In the genomic region with DNA sequence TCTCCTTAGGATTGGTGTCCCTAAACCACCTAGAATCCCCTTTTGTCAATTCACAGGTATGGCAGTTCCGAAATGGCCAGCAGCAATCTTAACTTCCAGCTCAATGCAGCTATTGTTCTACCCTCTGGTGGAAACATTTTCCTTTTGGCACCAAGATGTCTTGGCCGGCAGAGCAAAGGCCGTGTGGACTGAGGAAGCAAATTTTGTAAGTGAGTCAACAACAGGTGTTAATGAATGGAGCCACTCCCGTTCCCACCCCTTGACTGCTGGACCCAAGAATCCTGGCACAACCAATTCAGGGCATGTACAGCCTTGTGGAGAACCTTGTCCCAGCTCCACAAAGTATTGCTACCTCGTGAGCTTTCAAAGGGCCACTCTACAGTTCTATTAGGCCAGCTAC, we compare ENCODE assay signal across 27 mouse cellular contexts.
DNase-seq lines count a peak whose midpoint lies in the region; ATAC-seq and TF ChIP-seq lines count a peak whose summit lies in the region.
"Had no signal": no experiment of that assay in that cellular context is flagged by ENCODE, and none has a peak within 500 bp of the region (broad histone marks: within the 10 kb centered on the region; RNA-seq: fewer than 3 reads in every experiment).

No protein-coding gene starts in this region.

- TF ChIP-seq POLR2A in small intestine, adult 2 months (IDR thresholded peaks at IDR 0.05; ENCODE audit: low read depth, low read length): no peak

- TF ChIP-seq CTCF in intestine, postnatal 0 days (IDR thresholded peaks at IDR 0.05; ENCODE audit: low read depth): no peak
- no peak for TF ChIP-seq CTCF in small intestine, adult 2 months (IDR thresholded peaks at IDR 0.05; ENCODE audit: extremely low read depth, insufficient read length, insufficient replicate concordance, low read depth, low read length)
- TF ChIP-seq CTCF in hindbrain, postnatal 0 days (IDR thresholded peaks at IDR 0.05; ENCODE audit: low read depth): no peak

- H3K4me1 ChIP-seq in intestine, postnatal 0 days (replicated peaks; ENCODE audit: control insufficient read depth, insufficient read depth, low read length): no peaks in the 10 kb centered on the region
- peaks cover 21% of the 10 kb centered on the region; the same call in 1 of the 2 replicates for H3K4me1 ChIP-seq in small intestine, adult 2 months (ENCODE audit: control insufficient read depth, insufficient read depth, insufficient read length, low read length)
- no peaks in the 10 kb centered on the region for H3K4me1 ChIP-seq in hindbrain, postnatal 0 days (ENCODE audit: insufficient read depth, low read length)
- H3K4me1 ChIP-seq: embryonic facial prominence, embryonic 13.5 days; heart, embryonic 10.5 days; heart, embryonic 15.5 days; hindbrain, embryonic 12.5 days; liver, embryonic 12.5 days; megakaryocyte, embryonic 14.5 days; midbrain, embryonic 12.5 days had no signal

- no peak overlapping the region for H3K27ac ChIP-seq in intestine, postnatal 0 days (ENCODE audit: low read depth, low read length)
- H3K27ac ChIP-seq in small intestine, adult 2 months (ENCODE audit: insufficient read depth, low read depth, low read length): peak overlapping the region; percentile 77
- no peak overlapping the region for H3K27ac ChIP-seq in hindbrain, postnatal 0 days
- H3K27ac ChIP-seq: embryonic facial prominence, embryonic 13.5 days; heart, embryonic 10.5 days; heart, embryonic 15.5 days; hindbrain, embryonic 12.5 days; liver, embryonic 12.5 days; midbrain, embryonic 12.5 days had no signal

- no peaks in the 10 kb centered on the region for H3K27me3 ChIP-seq in intestine, postnatal 0 days (replicated peaks; ENCODE audit: control insufficient read depth, insufficient read depth, low read length)
- H3K27me3 ChIP-seq in small intestine, adult 2 months (ENCODE audit: control insufficient read depth, insufficient read depth, low read length): no peaks in the 10 kb centered on the region
- H3K27me3 ChIP-seq in hindbrain, postnatal 0 days (ENCODE audit: insufficient read depth, low read length): no peaks in the 10 kb centered on the region
- H3K27me3 ChIP-seq: CH12.LX; embryonic facial prominence, embryonic 13.5 days; heart, embryonic 15.5 days; hindbrain, embryonic 12.5 days; liver, embryonic 12.5 days; megakaryocyte, embryonic 14.5 days; midbrain, embryonic 12.5 days had no signal

- ATAC-seq in intestine, postnatal 0 days: peak; percentile 83
- ATAC-seq in hindbrain, postnatal 0 days: no peak
- no peak for ATAC-seq in megakaryocyte progenitor cell, adult 5-6 weeks (replicated peaks; ENCODE audit: poor library complexity)
- ATAC-seq: forebrain, embryonic 16.5 days; liver, embryonic 12.5 days; liver, postnatal 0 days had no signal

- 37% methylated on average over 5 of the region's 5 CpGs for WGBS in intestine, postnatal 0 days
- WGBS in small intestine, adult 2 months: 28% methylated on average over 5 of the region's 5 CpGs
- WGBS in hindbrain, postnatal 0 days: 75% methylated on average over 5 of the region's 5 CpGs

- H3K4me3 ChIP-seq in intestine, postnatal 0 days (ENCODE audit: low read depth, low read length): no peak overlapping the region
- no peak overlapping the region for H3K4me3 ChIP-seq in small intestine, adult 2 months (ENCODE audit: low read depth, low read length)
- no peak overlapping the region for H3K4me3 ChIP-seq in hindbrain, postnatal 0 days (ENCODE audit: low read length)
- H3K4me3 ChIP-seq: embryonic facial prominence, embryonic 13.5 days; heart, embryonic 10.5 days; heart, embryonic 15.5 days; hindbrain, embryonic 12.5 days; liver, embryonic 12.5 days; megakaryocyte, embryonic 14.5 days; midbrain, embryonic 12.5 days had no signal

- H3K9ac ChIP-seq in intestine, postnatal 0 days (ENCODE audit: low read depth, low read length): no peak overlapping the region
- H3K9ac ChIP-seq in hindbrain, postnatal 0 days (replicated peaks; ENCODE audit: low read length): no peak overlapping the region
- H3K9ac ChIP-seq: embryonic facial prominence, embryonic 13.5 days; heart, embryonic 15.5 days; hindbrain, embryonic 12.5 days; liver, embryonic 12.5 days; liver, postnatal 0 days; midbrain, embryonic 12.5 days had no signal

- peak; percentile 85 for DNase-seq in heart, adult 11 months
- DNase-seq in heart, postnatal 4 days: no peak
- peak; percentile 34 for DNase-seq in Muller cell, postnatal 12 days (ENCODE audit: inconsistent ontology term)
- no peak for DNase-seq in hindbrain, postnatal 0 days (ENCODE audit: low spot score)
- no peak for DNase-seq in spleen, postnatal 36 days (ENCODE audit: low spot score in 2 of 2)
- DNase-seq: adrenal gland, adult 8-10 months; cerebellum, adult 11 months; cerebellum, adult 9-10 months; gastrocnemius, postnatal 10 days; kidney, adult 18-20 months; kidney, postnatal 36 days; left cerebral cortex, postnatal 4 days; liver, postnatal 0 days; right cerebral cortex, postnatal 14 days; thymus, postnatal 14 days had no signal

- H3K9me3 ChIP-seq in intestine, postnatal 0 days (ENCODE audit: control insufficient read depth): no peaks in the 10 kb centered on the region
- no peaks in the 10 kb centered on the region for H3K9me3 ChIP-seq in hindbrain, postnatal 0 days (ENCODE audit: low read length)
- H3K9me3 ChIP-seq: embryonic facial prominence, embryonic 13.5 days; heart, embryonic 10.5 days; heart, embryonic 15.5 days; hindbrain, embryonic 12.5 days; liver, embryonic 12.5 days; midbrain, embryonic 12.5 days had no signal

- H3K36me3 ChIP-seq in intestine, postnatal 0 days (ENCODE audit: control insufficient read depth, insufficient read depth): no peaks in the 10 kb centered on the region
- H3K36me3 ChIP-seq in small intestine, adult 2 months (ENCODE audit: control insufficient read depth, insufficient read depth, low read length): no peaks in the 10 kb centered on the region
- H3K36me3 ChIP-seq in hindbrain, postnatal 0 days (ENCODE audit: insufficient read depth, low read length): no peaks in the 10 kb centered on the region
- H3K36me3 ChIP-seq: heart, embryonic 15.5 days had no signal

- H3K4me2 ChIP-seq in intestine, postnatal 0 days (replicated peaks; ENCODE audit: low read depth): no peak overlapping the region
- no peak overlapping the region for H3K4me2 ChIP-seq in hindbrain, postnatal 0 days (ENCODE audit: low read depth, low read length)
- H3K4me2 ChIP-seq: embryonic facial prominence, embryonic 13.5 days; heart, embryonic 15.5 days; hindbrain, embryonic 12.5 days; liver, embryonic 12.5 days; midbrain, embryonic 12.5 days had no signal

Comparison
In these comparisons a context has a peak if more than half of its experiments do, and no peak if none do; other contexts are left out.
1. DNase-seq: peak in heart, adult 11 months (single experiment) and Muller cell, postnatal 12 days (single experiment); none in heart, postnatal 4 days (single experiment), hindbrain, postnatal 0 days (single experiment) and spleen, postnatal 36 days (0 of 2).